Mouse (Mus musculus): ENCODE measurements at regions not wholly inside any gene's neighbourhood (a gene's known extent, or its start where the extent isn't known, plus 50 kb on each side); places are given as distances from the start of the nearest gene placed in this dataset.

GRCm38 (mm10) chr15:56604266-56604665 lies 873.2 kb downstream of the Slc22a22 start:
- no peaks in the 10 kb centered on the region for H3K9me3 ChIP-seq (ENCODE audit: control insufficient read depth, low read length)
- no peaks in the 10 kb centered on the region for H3K27me3 ChIP-seq (replicated peaks; ENCODE audit: control insufficient read depth, insufficient read depth, low read length)
- no peak overlapping the region for H3K9ac ChIP-seq (replicated peaks; ENCODE audit: low read depth, low read length)
- H3K4me1 ChIP-seq (replicated peaks; ENCODE audit: control insufficient read depth, insufficient read depth, low read length) = no peaks in the 10 kb centered on the region
- no peaks in the 10 kb centered on the region for H3K36me3 ChIP-seq (ENCODE audit: control insufficient read depth, insufficient read depth)
- no peak for ATAC-seq
- no peak overlapping the region for H3K4me2 ChIP-seq (ENCODE audit: low read length)
- no peak overlapping the region for H3K27ac ChIP-seq (ENCODE audit: low read length)
- WGBS = 78% methylated on average over 3 of the region's 3 CpGs
- no peak overlapping the region for H3K4me3 ChIP-seq (replicated peaks; ENCODE audit: low read length)

GRCm38 (mm10) chr15:56592656-56593055 lies 884.8 kb downstream of the Slc22a22 start:
- Histone ChIP-seq H3K9ac (replicated peaks; ENCODE audit: low read depth, low read length) (no peak overlapping the region), H3K4me2 (ENCODE audit: low read length) (no peak overlapping the region), H3K27ac (ENCODE audit: low read length) (no peak overlapping the region), H3K9me3 (ENCODE audit: control insufficient read depth, low read length) (no peaks in the 10 kb centered on the region), H3K36me3 (ENCODE audit: control insufficient read depth, insufficient read depth) (no peaks in the 10 kb centered on the region), H3K4me3 (replicated peaks; ENCODE audit: low read length) (no peak overlapping the region), H3K27me3 (replicated peaks; ENCODE audit: control insufficient read depth, insufficient read depth, low read length) (no peaks in the 10 kb centered on the region), H3K4me1 (replicated peaks; ENCODE audit: control insufficient read depth, insufficient read depth, low read length) (no peaks in the 10 kb centered on the region)
- 88% methylated on average over 4 of the region's 4 CpGs for WGBS
- no peak for ATAC-seq

GRCm38 (mm10) chr15:56580745-56581515 lies 896.5 kb downstream of the Slc22a22 start:
- H3K9ac ChIP-seq (replicated peaks; ENCODE audit: low read depth, low read length) = no peak overlapping the region
- no peak for ATAC-seq
- H3K4me3 ChIP-seq (replicated peaks; ENCODE audit: low read length) = no peak overlapping the region
- WGBS = 69% methylated on average over 3 of the region's 3 CpGs
- H3K4me1 ChIP-seq (replicated peaks; ENCODE audit: control insufficient read depth, insufficient read depth, low read length) = no peaks in the 10 kb centered on the region
- H3K27me3 ChIP-seq (replicated peaks; ENCODE audit: control insufficient read depth, insufficient read depth, low read length) = no peaks in the 10 kb centered on the region
- no peak overlapping the region for H3K4me2 ChIP-seq (ENCODE audit: low read length)
- no peaks in the 10 kb centered on the region for H3K36me3 ChIP-seq (ENCODE audit: control insufficient read depth, insufficient read depth)
- H3K9me3 ChIP-seq (ENCODE audit: control insufficient read depth, low read length) = no peaks in the 10 kb centered on the region
- no peak overlapping the region for H3K27ac ChIP-seq (ENCODE audit: low read length)

- no peaks in the 10 kb centered on the region for H3K9me3 ChIP-seq (ENCODE audit: control insufficient read depth, low read length)
- no peak for ATAC-seq
- H3K4me1 ChIP-seq (replicated peaks; ENCODE audit: control insufficient read depth, insufficient read depth, low read length) = no peaks in the 10 kb centered on the region
- no peak overlapping the region for H3K4me3 ChIP-seq (replicated peaks; ENCODE audit: low read length)
- 72% methylated on average over 2 of the region's 2 CpGs for WGBS
- no peaks in the 10 kb centered on the region for H3K36me3 ChIP-seq (ENCODE audit: control insufficient read depth, insufficient read depth)
- H3K27ac ChIP-seq (ENCODE audit: low read length) = no peak overlapping the region
- H3K9ac ChIP-seq (replicated peaks; ENCODE audit: low read depth, low read length) = no peak overlapping the region
- H3K4me2 ChIP-seq (ENCODE audit: low read length) = no peak overlapping the region
- no peaks in the 10 kb centered on the region for H3K27me3 ChIP-seq (replicated peaks; ENCODE audit: control insufficient read depth, insufficient read depth, low read length)
These were observed 914.2 kb downstream of the Slc22a22 start for GRCm38 (mm10) chr15:56563192-56563591.

GRCm38 (mm10) chr15:56562785-56563184 lies 914.6 kb downstream of the Slc22a22 start:
- Histone ChIP-seq H3K27me3 (replicated peaks; ENCODE audit: control insufficient read depth, insufficient read depth, low read length) (no peaks in the 10 kb centered on the region), H3K4me2 (ENCODE audit: low read length) (no peak overlapping the region), H3K27ac (ENCODE audit: low read length) (no peak overlapping the region), H3K36me3 (ENCODE audit: control insufficient read depth, insufficient read depth) (no peaks in the 10 kb centered on the region), H3K9me3 (ENCODE audit: control insufficient read depth, low read length) (no peaks in the 10 kb centered on the region), H3K9ac (replicated peaks; ENCODE audit: low read depth, low read length) (no peak overlapping the region), H3K4me1 (replicated peaks; ENCODE audit: control insufficient read depth, insufficient read depth, low read length) (no peaks in the 10 kb centered on the region), H3K4me3 (replicated peaks; ENCODE audit: low read length) (no peak overlapping the region)
- no peak for ATAC-seq
- 84% methylated on average over 1 of the region's 1 CpGs for WGBS

- Histone ChIP-seq H3K27me3 (replicated peaks; ENCODE audit: control insufficient read depth, insufficient read depth, low read length) (no peaks in the 10 kb centered on the region), H3K4me3 (replicated peaks; ENCODE audit: low read length) (no peak overlapping the region), H3K4me1 (replicated peaks; ENCODE audit: control insufficient read depth, insufficient read depth, low read length) (no peaks in the 10 kb centered on the region), H3K36me3 (ENCODE audit: control insufficient read depth, insufficient read depth) (no peaks in the 10 kb centered on the region), H3K9me3 (ENCODE audit: control insufficient read depth, low read length) (no peaks in the 10 kb centered on the region), H3K27ac (ENCODE audit: low read length) (no peak overlapping the region), H3K4me2 (ENCODE audit: low read length) (no peak overlapping the region), H3K9ac (replicated peaks; ENCODE audit: low read depth, low read length) (no peak overlapping the region)
- WGBS = 86% methylated on average over 2 of the region's 2 CpGs
- ATAC-seq = no peak
These were observed 915.3 kb downstream of the Slc22a22 start for GRCm38 (mm10) chr15:56562143-56562542.

GRCm38 (mm10) chr15:56554386-56554785 lies 923.0 kb downstream of the Slc22a22 start:
- Histone ChIP-seq H3K4me2 (ENCODE audit: low read length) (no peak overlapping the region), H3K36me3 (ENCODE audit: control insufficient read depth, insufficient read depth) (no peaks in the 10 kb centered on the region), H3K4me3 (replicated peaks; ENCODE audit: low read length) (no peak overlapping the region), H3K27me3 (replicated peaks; ENCODE audit: control insufficient read depth, insufficient read depth, low read length) (no peaks in the 10 kb centered on the region), H3K4me1 (replicated peaks; ENCODE audit: control insufficient read depth, insufficient read depth, low read length) (no peaks in the 10 kb centered on the region), H3K27ac (ENCODE audit: low read length) (no peak overlapping the region), H3K9me3 (ENCODE audit: control insufficient read depth, low read length) (no peaks in the 10 kb centered on the region), H3K9ac (replicated peaks; ENCODE audit: low read depth, low read length) (no peak overlapping the region)
- ATAC-seq = no peak
- WGBS = 92% methylated on average over 3 of the region's 3 CpGs

GRCm38 (mm10) chr15:56553851-56554250 lies 923.6 kb downstream of the Slc22a22 start:
- Histone ChIP-seq H3K4me2 (ENCODE audit: low read length) (no peak overlapping the region), H3K36me3 (ENCODE audit: control insufficient read depth, insufficient read depth) (no peaks in the 10 kb centered on the region), H3K9ac (replicated peaks; ENCODE audit: low read depth, low read length) (no peak overlapping the region), H3K4me1 (replicated peaks; ENCODE audit: control insufficient read depth, insufficient read depth, low read length) (no peaks in the 10 kb centered on the region), H3K27me3 (replicated peaks; ENCODE audit: control insufficient read depth, insufficient read depth, low read length) (no peaks in the 10 kb centered on the region), H3K4me3 (replicated peaks; ENCODE audit: low read length) (no peak overlapping the region), H3K27ac (ENCODE audit: low read length) (no peak overlapping the region), H3K9me3 (ENCODE audit: control insufficient read depth, low read length) (no peaks in the 10 kb centered on the region)
- 59% methylated on average over 1 of the region's 1 CpGs for WGBS
- no peak for ATAC-seq

- Histone ChIP-seq H3K4me3 (replicated peaks; ENCODE audit: low read length) (no peak overlapping the region), H3K4me1 (replicated peaks; ENCODE audit: control insufficient read depth, insufficient read depth, low read length) (no peaks in the 10 kb centered on the region), H3K36me3 (ENCODE audit: control insufficient read depth, insufficient read depth) (no peaks in the 10 kb centered on the region), H3K4me2 (ENCODE audit: low read length) (no peak overlapping the region), H3K9me3 (ENCODE audit: control insufficient read depth, low read length) (no peaks in the 10 kb centered on the region), H3K27me3 (replicated peaks; ENCODE audit: control insufficient read depth, insufficient read depth, low read length) (no peaks in the 10 kb centered on the region), H3K27ac (ENCODE audit: low read length) (no peak overlapping the region), H3K9ac (replicated peaks; ENCODE audit: low read depth, low read length) (no peak overlapping the region)
- ATAC-seq = no peak
- 45% methylated on average over 2 of the region's 2 CpGs for WGBS
These were observed 945.9 kb downstream of the Slc22a22 start for GRCm38 (mm10) chr15:56531529-56531928.

GRCm38 (mm10) chr15:56518379-56518778 lies 959.0 kb downstream of the Slc22a22 start:
- no peak overlapping the region for H3K4me3 ChIP-seq (replicated peaks; ENCODE audit: low read length)
- H3K9ac ChIP-seq (replicated peaks; ENCODE audit: low read depth, low read length) = no peak overlapping the region
- no peaks in the 10 kb centered on the region for H3K9me3 ChIP-seq (ENCODE audit: control insufficient read depth, low read length)
- no peak overlapping the region for H3K4me2 ChIP-seq (ENCODE audit: low read length)
- H3K36me3 ChIP-seq (ENCODE audit: control insufficient read depth, insufficient read depth) = no peaks in the 10 kb centered on the region
- WGBS = 82% methylated on average over 1 of the region's 1 CpGs
- ATAC-seq = no peak
- H3K4me1 ChIP-seq (replicated peaks; ENCODE audit: control insufficient read depth, insufficient read depth, low read length) = no peaks in the 10 kb centered on the region
- no peak overlapping the region for H3K27ac ChIP-seq (ENCODE audit: low read length)
- no peaks in the 10 kb centered on the region for H3K27me3 ChIP-seq (replicated peaks; ENCODE audit: control insufficient read depth, insufficient read depth, low read length)

Data from forebrain, embryonic 16.5 days (tissue).